Mouse (Mus musculus): Measurements from ENCODE around the gene Plin4. TPM values are rescaled to one million over a fixed set of nuclear protein-coding genes. Genes with fewer than 3 reads are reported as not detected.

Gene Plin4
- 0.06 and 0.08 TPM in 2 replicates for polyA plus RNA-seq (2015; fragmentation: Nextera tagmentation; extraction: Ambion mirVana)

DNA sequence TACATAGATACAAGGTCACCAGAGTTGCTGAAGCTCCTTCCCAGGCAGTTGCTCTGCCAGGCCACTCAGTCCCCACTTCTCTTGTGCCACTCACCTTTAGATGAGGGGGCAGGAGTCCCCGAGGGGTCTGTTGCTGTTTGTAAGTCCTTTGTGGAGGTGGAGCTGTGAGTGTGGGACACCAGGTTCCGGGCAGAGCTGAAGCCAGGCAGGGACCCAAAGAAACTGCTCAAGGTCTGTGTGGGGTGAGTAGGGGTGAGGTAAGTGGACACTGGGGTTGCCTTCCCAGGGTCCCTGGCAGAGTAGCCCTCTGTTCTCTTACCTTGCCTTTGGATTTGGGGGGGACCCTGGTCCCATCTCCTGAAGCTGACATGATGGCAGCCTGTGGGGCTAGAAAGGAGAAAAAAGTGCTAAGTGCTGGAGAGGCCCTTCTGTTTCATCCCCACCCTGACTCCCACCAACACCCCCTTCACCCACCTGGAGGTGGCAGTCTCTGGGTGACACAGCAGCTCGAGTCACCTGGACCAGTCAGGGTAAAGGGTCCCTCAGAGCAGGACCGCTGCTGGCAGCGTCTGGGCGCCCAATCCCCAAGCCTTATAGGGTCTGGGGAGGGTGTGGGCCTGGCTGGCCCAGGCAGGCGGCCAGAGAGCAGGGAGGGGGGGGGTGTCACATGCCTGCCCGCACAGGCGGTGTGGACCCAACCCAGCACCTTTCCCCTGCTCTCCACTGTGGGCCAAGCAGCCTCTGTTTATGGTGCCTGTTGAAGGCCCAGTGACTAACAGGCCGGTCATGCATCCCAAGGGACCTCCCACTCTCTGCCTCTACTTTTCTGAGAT, at the start of gene Plin4:
Plin4 (minus strand) TSS at position 585 of the 833 bp plus-strand sequence.
- Histone ChIP-seq H3K9ac (no peak within 1 kb of the TSS), H3K36me3 (ENCODE audit: poor library complexity, severe bottlenecking) (peaks cover 7% of the 10 kb centered on the region), H3K4me2 (no peak within 1 kb of the TSS), H3K27me3 (no peaks in the 10 kb centered on the region), H3K27ac (no peak within 1 kb of the TSS), H3K4me1 (no peaks in the 10 kb centered on the region), H3K9me3 (replicated peaks) (no peaks in the 10 kb centered on the region), H3K4me3 (no peak within 1 kb of the TSS)
- ATAC-seq = no peak
- 66% methylated on average over 10 of the region's 10 CpGs for WGBS

DNA sequence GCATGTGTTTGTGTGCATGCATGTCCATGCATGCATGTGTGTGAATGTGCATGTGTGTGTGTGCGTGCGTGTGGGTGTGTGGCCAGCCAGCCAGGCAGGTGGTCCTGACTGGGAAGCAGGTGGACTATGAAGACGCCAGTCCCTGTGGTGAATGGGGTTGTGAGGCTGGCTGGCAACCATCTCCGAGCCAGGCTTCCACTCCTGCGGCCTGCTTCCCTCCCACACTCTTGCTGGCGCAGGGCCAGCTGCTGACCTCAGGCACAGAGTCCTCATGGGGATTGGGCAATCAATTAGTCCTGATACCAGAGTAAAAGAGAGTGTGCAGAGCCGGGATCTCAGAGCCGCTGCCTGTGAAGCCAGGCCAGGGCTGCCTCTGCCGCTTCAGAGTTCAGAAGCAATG, 44.0 kb upstream of the Plin4 start:
- ATAC-seq = peak; percentile 54
- no peaks in the 10 kb centered on the region for H3K36me3 ChIP-seq (ENCODE audit: poor library complexity, severe bottlenecking)
- WGBS = 29% methylated on average over 9 of the region's 9 CpGs
- H3K4me2 ChIP-seq = no peak overlapping the region
- peaks cover 14% of the 10 kb centered on the region for H3K4me1 ChIP-seq
- H3K27me3 ChIP-seq = peaks cover 67% of the 10 kb centered on the region
- H3K9me3 ChIP-seq (replicated peaks) = no peaks in the 10 kb centered on the region
- no peak overlapping the region for H3K27ac ChIP-seq
- H3K4me3 ChIP-seq = no peak overlapping the region
- no peak overlapping the region for H3K9ac ChIP-seq

DNA sequence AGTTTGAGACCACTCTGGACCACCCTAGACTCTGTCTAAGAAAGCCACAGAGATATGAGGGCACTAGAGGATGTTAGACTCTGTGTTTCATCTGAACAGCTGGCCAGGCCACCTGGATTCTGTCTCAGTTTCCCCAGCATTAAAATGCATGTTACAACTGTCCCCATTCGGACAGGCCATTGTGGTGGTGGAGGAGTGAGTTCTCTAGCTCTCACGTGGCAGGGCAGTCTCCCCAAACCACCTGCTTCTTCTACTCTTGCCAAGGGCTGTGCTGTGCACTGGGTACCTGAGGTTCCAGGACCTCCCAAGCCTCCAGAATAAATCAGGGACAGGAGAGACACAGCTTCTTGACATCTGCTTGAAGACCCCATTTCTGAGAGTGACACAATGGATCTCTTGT, 40.3 kb upstream of the Plin4 start:
- 51% methylated on average over 2 of the region's 2 CpGs for WGBS
- Histone ChIP-seq H3K4me3 (no peak overlapping the region), H3K27ac (no peak overlapping the region), H3K36me3 (ENCODE audit: poor library complexity, severe bottlenecking) (no peaks in the 10 kb centered on the region), H3K4me2 (no peak overlapping the region), H3K9ac (no peak overlapping the region), H3K27me3 (peaks cover 77% of the 10 kb centered on the region), H3K9me3 (replicated peaks) (no peaks in the 10 kb centered on the region), H3K4me1 (peaks cover 22% of the 10 kb centered on the region)
- ATAC-seq = no peak

DNA sequence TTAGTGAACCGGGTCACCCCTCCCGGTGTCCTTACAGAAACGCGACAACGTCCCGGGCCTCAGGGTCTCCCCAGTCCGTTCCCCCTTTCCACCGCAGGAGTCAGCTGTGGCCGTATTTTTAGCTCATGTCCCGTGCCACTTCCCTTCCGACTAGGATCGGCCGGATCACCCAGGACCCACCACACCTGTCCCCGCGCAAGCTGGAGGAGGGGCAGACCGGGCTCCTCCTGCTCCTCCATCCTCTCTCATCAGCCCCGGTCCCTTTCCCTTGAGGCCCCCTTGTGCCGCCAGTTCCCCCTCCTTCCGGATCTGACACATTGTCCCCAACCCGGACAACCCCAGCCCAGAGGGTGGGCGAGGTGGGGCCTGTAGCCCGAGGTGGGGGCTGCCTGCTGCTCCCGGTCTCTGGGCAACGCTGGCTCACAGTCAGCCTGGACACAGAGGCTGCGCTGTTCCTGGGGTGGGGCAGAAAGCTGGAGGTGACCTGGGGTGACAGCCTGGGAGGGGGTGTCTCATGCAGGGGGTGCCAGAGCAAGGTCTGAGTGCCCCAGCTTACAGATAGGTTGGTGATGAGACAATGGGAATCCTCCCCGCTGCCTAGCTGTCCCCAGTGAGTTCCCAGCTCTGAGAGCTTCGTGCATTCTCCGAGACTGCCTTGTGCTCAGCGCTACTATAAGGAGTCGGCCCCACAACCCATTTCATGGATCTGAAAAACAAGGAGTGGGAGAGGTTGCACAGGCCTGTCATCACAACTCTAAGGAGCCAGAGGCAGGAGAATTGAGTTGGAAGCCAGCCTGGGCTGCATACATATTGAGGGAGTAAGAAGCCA, 39.4 kb upstream of the Plin4 start:
- Histone ChIP-seq H3K4me1 (peaks cover 21% of the 10 kb centered on the region), H3K27me3 (peaks cover 81% of the 10 kb centered on the region), H3K36me3 (ENCODE audit: poor library complexity, severe bottlenecking) (no peaks in the 10 kb centered on the region), H3K27ac (no peak overlapping the region), H3K9ac (peak overlapping the region; percentile 52), H3K4me3 (peak overlapping the region; percentile 28), H3K9me3 (replicated peaks) (no peaks in the 10 kb centered on the region), H3K4me2 (peak overlapping the region; percentile 56)
- 1% methylated on average over 30 of the region's 30 CpGs for WGBS
- ATAC-seq = peak; percentile 39

DNA sequence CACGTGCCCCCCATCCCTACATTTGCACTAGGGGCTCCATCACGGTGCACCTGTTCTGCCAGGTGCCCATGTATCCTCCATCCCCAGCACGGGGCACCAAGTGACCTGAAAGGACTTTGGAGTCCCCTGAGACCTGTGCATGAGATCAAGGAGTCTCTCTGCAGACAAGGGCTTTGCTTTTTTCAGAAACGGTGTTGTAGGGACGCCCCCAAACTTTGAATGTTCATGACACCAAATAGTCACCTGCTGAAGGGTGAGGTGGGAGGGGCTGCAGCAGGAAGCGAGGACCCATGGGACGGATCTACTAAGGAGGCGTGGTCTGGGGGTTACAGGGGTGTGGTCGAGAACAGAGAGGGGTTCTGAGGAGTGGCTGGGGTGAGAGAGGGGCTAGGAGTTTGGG, 38.7 kb upstream of the Plin4 start:
- H3K27me3 ChIP-seq = peaks cover 86% of the 10 kb centered on the region
- no peaks in the 10 kb centered on the region for H3K9me3 ChIP-seq (replicated peaks)
- H3K27ac ChIP-seq = no peak overlapping the region; the same call in 1 of the 2 replicates
- no peak overlapping the region for H3K9ac ChIP-seq
- no peaks in the 10 kb centered on the region for H3K36me3 ChIP-seq (ENCODE audit: poor library complexity, severe bottlenecking)
- 19% methylated on average over 9 of the region's 9 CpGs for WGBS
- ATAC-seq = no peak
- 0 out of 2 replicates have a peak overlapping the region, but pooled peaks have one; percentile 28 for H3K4me3 ChIP-seq
- peaks cover 14% of the 10 kb centered on the region for H3K4me1 ChIP-seq
- H3K4me2 ChIP-seq = peak overlapping the region; percentile 56

DNA sequence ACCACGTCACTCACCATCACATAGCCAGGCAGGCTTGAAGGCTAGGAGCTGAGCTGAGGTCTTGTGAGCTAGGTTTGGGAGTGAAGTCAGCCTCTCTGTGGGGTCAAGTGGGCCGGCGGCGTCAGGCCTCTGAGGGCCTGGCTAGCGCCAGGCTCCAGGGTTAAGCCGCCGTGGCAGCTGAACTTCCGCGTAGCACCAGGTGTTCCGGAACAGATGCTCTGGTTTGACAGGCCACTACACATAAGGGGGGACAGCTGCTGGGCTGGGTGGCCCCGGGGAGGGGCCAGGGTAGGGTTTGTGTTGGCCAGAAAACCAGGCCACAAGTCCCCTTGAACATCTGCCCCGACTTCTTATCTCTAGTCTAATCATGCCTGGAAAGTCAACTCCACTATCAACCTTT, 37.8 kb upstream of the Plin4 start:
- ATAC-seq = no peak

DNA sequence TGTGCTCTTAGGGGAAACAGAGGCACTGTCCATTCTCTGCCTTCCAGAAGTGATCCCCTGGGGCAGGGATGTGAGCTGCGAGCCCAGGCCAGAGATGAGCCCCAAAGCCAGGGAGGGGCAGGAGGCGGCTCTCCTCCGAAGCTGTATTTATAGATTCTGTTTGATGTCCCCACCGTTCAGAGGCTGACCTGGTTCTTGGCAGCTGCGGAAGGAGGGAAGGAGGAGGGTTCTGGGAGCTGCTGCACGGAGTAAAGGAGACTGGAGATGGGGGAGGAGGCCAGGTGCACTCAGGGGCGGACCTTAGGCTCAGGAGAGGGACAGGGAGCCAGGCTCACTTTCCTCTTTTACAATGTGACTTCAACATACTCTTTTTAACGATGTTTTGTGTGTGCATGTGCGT, 36.5 kb upstream of the Plin4 start:
- no peak overlapping the region for H3K27ac ChIP-seq
- no peaks in the 10 kb centered on the region for H3K9me3 ChIP-seq (replicated peaks)
- peaks cover 89% of the 10 kb centered on the region for H3K27me3 ChIP-seq
- H3K9ac ChIP-seq = no peak overlapping the region
- H3K36me3 ChIP-seq (ENCODE audit: poor library complexity, severe bottlenecking) = no peaks in the 10 kb centered on the region
- H3K4me1 ChIP-seq = peaks cover 30% of the 10 kb centered on the region
- 21% methylated on average over 9 of the region's 9 CpGs for WGBS
- H3K4me2 ChIP-seq = no peak overlapping the region
- ATAC-seq = no peak
- H3K4me3 ChIP-seq = no peak overlapping the region

More for the DNA sequence above, 37.8 kb upstream of the Plin4 start:
- H3K4me1 ChIP-seq = peaks cover 18% of the 10 kb centered on the region
- H3K4me2 ChIP-seq = no peak overlapping the region
- H3K27me3 ChIP-seq = peaks cover 84% of the 10 kb centered on the region
- no peak overlapping the region for H3K9ac ChIP-seq
- no peak overlapping the region for H3K27ac ChIP-seq
- no peaks in the 10 kb centered on the region for H3K36me3 ChIP-seq (ENCODE audit: poor library complexity, severe bottlenecking)
- H3K4me3 ChIP-seq = no peak overlapping the region
- WGBS = 68% methylated on average over 12 of the region's 12 CpGs
- no peaks in the 10 kb centered on the region for H3K9me3 ChIP-seq (replicated peaks)

DNA sequence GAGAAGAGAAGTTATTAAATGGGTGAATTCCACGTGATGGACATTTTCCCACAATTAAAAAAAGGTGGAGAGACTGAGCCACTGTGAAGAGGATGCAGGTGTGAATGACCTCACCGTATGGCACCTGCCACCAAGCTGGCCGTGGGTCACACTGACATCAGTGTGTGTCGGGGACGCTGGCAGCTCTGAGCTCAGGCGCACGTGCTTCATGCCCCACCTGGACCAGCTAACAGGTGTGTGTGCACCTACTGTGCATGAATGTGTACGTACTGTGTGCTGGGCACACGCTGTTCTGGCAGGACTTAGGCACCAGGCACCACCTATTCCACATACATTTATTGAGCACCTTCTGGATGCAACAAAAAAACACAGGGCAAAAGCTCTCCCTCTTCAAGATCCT, 34.9 kb upstream of the Plin4 start:
- WGBS = 72% methylated on average over 9 of the region's 9 CpGs
- no peaks in the 10 kb centered on the region for H3K36me3 ChIP-seq (ENCODE audit: poor library complexity, severe bottlenecking)
- H3K4me2 ChIP-seq = no peak overlapping the region
- peaks cover 38% of the 10 kb centered on the region for H3K4me1 ChIP-seq
- no peak overlapping the region for H3K27ac ChIP-seq
- peaks cover 87% of the 10 kb centered on the region for H3K27me3 ChIP-seq
- H3K4me3 ChIP-seq = no peak overlapping the region
- no peak overlapping the region for H3K9ac ChIP-seq
- H3K9me3 ChIP-seq (replicated peaks) = no peaks in the 10 kb centered on the region
- ATAC-seq = no peak

DNA sequence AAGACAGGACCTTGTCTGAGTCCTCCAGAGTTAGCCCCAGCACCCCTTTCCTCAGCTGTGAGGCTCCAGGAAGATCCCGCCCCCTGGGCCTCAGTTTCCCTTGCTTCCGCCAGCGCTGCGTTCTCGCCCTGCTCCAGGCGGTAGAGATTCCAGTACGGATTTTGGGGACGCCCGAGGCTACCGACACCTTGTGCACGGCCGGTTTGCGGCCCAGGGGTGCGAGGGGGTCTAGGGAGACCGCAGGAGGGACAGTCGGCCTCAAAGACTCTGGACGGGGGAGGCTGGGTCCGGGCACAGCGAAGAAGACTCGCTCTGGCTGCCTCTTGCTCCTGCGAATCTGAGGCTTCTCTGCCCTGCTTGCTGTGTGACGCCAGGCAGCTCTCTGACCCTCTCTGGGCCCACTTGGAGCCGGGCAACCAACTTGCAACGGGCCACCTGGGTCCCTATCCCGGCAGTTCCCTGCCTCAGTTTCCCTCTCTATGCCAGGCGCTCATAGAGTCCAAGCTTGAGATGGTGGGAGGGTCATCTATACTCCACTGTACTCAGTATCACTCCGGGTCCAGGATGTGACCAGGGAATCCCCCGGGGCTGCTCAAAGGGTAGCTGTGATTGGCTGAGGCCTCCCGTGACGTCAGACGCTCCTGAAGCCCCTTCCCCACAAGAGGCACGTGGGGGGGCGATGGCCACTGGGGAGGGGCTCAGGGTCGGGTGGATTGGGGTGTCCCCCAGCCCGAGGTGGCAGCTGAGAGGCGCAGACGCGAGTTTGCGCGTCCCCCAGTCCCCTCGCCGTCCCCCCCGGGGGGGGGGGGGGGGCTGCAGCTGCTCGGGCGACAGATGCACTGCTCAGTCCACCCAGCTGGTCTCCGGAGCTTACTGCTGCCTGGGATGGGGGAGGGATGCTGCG, 32.4 kb upstream of the Plin4 start:
- H3K27ac ChIP-seq = no peak overlapping the region
- peak overlapping the region; percentile 41 for H3K4me3 ChIP-seq
- no peaks in the 10 kb centered on the region for H3K9me3 ChIP-seq (replicated peaks)
- peak; percentile 60 for ATAC-seq
- peaks cover 48% of the 10 kb centered on the region for H3K4me1 ChIP-seq
- WGBS = under 1% methylated on average over 39 of the region's 47 CpGs
- H3K4me2 ChIP-seq = peak overlapping the region; percentile 66
- H3K27me3 ChIP-seq = peaks cover 85% of the 10 kb centered on the region
- peak overlapping the region; percentile 56 for H3K9ac ChIP-seq
- no peaks in the 10 kb centered on the region for H3K36me3 ChIP-seq (ENCODE audit: poor library complexity, severe bottlenecking)

DNA sequence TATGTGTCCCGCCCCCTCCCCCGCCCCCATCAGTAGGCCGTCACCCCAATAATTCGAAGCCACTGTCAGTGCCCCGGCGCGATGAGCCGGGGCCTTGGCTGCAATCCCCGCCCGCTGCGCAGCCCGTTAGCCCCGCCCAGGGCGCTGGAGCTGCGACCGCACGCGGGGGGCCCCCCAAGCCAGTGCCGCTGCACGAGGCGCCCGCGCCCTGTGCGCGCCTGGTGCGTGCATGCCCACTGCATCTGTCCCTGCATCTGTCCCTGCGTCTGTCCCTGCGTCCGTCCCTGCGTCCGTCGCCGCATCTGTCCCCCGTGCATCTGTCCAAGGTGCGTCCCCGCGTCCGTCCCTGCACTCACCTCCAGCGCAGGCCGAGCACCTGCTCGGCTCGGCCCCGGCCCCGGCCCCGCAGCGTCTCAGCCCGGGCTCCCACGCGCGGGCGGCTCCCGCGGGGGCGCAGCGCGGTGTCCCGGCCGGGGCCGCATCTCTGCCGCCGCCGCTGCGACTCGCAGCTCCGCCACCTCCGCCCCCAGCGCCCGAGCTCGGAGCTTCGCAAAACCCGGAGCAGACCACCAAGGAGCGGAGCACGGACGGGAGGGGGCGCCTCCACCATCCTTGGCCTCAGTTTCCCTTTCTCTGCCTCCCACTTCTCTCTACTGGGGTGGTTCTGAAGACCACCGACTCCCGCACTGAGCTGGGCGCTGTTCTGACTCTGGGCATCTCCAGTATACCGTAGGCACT, 30.4 kb upstream of the Plin4 start, which contains the start of gene Sema6b:
Sema6b (minus strand) TSS at position 486 of the 738 bp plus-strand sequence.
- Histone ChIP-seq H3K27me3 (peaks cover 82% of the 10 kb centered on the region), H3K4me1 (peaks cover 43% of the 10 kb centered on the region), H3K36me3 (ENCODE audit: poor library complexity, severe bottlenecking) (no peaks in the 10 kb centered on the region), H3K9me3 (replicated peaks) (no peaks in the 10 kb centered on the region), H3K4me2 (peak within 1 kb of the TSS; percentile 94), H3K9ac (peak within 1 kb of the TSS; percentile 84), H3K27ac (peak within 1 kb of the TSS; percentile 48; the same call in 1 of the 2 replicates), H3K4me3 (peak within 1 kb of the TSS; percentile 79)
- WGBS = 1% methylated on average over 69 of the region's 79 CpGs
- ATAC-seq = peak; percentile 48

DNA sequence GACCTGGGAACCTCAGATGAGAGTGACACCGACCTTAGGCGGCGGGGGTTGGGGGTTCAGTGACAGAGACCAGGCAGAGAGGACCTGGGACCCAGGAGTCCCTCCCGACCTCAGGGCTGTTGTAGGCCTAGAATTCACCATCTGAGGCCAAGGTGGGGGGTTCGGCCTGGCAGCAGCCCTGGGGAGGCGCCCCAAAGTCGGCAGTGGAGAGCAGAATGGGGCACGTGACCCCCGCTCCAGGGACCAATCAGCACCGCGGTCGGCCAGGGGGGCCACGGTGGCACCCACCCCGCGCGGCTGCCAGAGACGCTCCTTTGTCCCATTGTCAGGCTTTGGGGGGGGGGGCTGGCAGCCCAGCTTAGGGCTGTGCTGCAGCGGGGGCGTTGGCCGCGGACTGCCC, 29.8 kb upstream of the Plin4 start:
- peak overlapping the region; percentile 79 for H3K4me3 ChIP-seq
- WGBS = 7% methylated on average over 18 of the region's 21 CpGs
- no peak overlapping the region; the same call in 1 of the 2 replicates for H3K27ac ChIP-seq
- peaks cover 77% of the 10 kb centered on the region for H3K27me3 ChIP-seq
- no peaks in the 10 kb centered on the region for H3K36me3 ChIP-seq (ENCODE audit: poor library complexity, severe bottlenecking)
- peak overlapping the region; percentile 94 for H3K4me2 ChIP-seq
- ATAC-seq = peak; percentile 34
- H3K4me1 ChIP-seq = peaks cover 49% of the 10 kb centered on the region
- H3K9ac ChIP-seq = peak overlapping the region; percentile 84
- H3K9me3 ChIP-seq (replicated peaks) = no peaks in the 10 kb centered on the region
